Mouse (Mus musculus) cortical plate, adult 2 months (tissue): ENCODE measurements around the gene Cdk4. TPM values are rescaled to one million over a fixed set of nuclear protein-coding genes. Genes with fewer than 3 reads are reported as not detected.
"Not testable (repeated sequence)": the region's sequence is repeated elsewhere in the genome, so short reads cannot be mapped to it uniquely, and the experiment has no call there.

ENCODE experiments used
- H3K27ac ChIP-seq: fragments of 200-500 bp; 2 replicates; pipeline ENCODE4 v1.5.1; 2012; ENCODE audit warnings: low read length, control low read depth, inconsistent platforms; ENCODE audit not compliant: insufficient read depth
- H3K4me1 ChIP-seq: fragments of 200-500 bp; 2 replicates; pipeline ENCODE4 v1.6.1; 2011; ENCODE audit warnings: low read length; ENCODE audit not compliant: control insufficient read depth, insufficient read depth
- H3K4me3 ChIP-seq: fragments of 200-500 bp; 2 replicates; pipeline ENCODE4 v1.5.1; 2011; ENCODE audit warnings: mild to moderate bottlenecking, low read length, control low read depth; ENCODE audit not compliant: insufficient read depth
- CTCF ChIP-seq: fragments of 200-500 bp; IDR thresholded peaks from 2 replicates; pipeline ENCODE4 v1.5.1; 2011; ENCODE audit warnings: mild to moderate bottlenecking, control low read depth, low read length; ENCODE audit not compliant: insufficient read depth; ENCODE audit errors: extremely low read depth
- POLR2A ChIP-seq: fragments of 200-500 bp; IDR thresholded peaks from 2 replicates; pipeline ENCODE4 v1.6.1; 2011; ENCODE audit warnings: mild to moderate bottlenecking, low read length, control low read depth; ENCODE audit not compliant: insufficient read depth; ENCODE audit errors: extremely low read depth
- polyA plus RNA-seq: library from polyadenylated mRNA; depleted of rRNA; stranded (reverse); fragments of >200 nt; gene quantifications from 2 replicates; pipeline ENCODE4 v1.2.3, GENCODE M21; 2012

The Cdk4 gene
- polyA plus RNA-seq, 1 experiment: 134 TPM

- no peak overlapping the region for H3K27ac ChIP-seq
- H3K4me3 ChIP-seq: no peak overlapping the region
- no peaks in the 10 kb centered on the region; the same call in 1 of the 2 replicates for H3K4me1 ChIP-seq
- no peak for TF ChIP-seq CTCF
- no peak for TF ChIP-seq POLR2A
Measured at GRCm38 (mm10) chr10:127055406-127055805, 7.9 kb upstream of the Cdk4 start.

DNA sequence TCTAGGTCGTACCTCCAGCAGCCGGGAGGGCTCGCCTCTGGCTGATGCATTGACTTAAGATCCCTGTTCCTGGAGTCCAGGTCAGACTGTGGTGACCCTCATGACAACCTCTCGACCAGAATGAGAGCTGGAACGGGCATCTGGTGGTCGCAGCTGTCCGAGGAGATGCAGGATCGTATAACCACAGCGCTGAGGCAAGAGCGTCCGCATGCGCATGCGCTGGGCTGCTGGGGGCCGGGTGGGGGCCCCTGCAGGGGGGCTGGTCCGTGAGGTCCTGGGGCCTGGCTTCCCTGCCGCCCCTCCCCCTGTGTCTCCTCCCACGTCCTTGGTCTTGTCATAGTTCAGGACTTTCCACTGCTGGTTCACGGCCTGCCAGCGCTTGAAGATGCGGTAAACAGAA is 6.8 kb upstream of the Cdk4 start:
- TF ChIP-seq CTCF (no peak), POLR2A (no peak)
- Histone ChIP-seq H3K4me1 (no peaks in the 10 kb centered on the region; the same call in 1 of the 2 replicates), H3K27ac (no peak overlapping the region)

DNA sequence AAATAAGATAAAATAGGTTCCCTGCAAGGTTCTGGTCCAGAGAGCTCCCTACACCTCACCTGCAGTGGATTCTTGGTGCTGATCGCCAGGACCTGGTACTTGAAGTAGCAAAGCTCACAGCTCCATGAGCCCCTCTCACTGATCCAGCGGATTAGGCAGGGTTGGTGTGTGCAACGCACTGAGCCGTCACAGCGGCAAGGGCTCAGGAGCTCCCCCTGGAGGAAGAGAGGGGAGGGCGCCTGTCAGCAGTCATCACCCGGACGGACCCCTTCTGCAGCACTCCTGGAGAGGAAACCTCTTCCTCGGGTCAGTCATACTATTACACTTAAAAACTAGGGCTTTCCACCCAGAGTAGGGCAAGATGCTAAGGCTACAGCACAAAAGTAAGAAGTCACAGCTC is 5.2 kb upstream of the Cdk4 start:
- Histone ChIP-seq H3K4me3 (peak overlapping the region; percentile 29; the same call in 1 of the 2 replicates), H3K4me1 (no peaks in the 10 kb centered on the region; the same call in 1 of the 2 replicates), H3K27ac (no peak overlapping the region)
- TF ChIP-seq POLR2A: no peak
- TF ChIP-seq CTCF: peak; percentile 84

More for the DNA sequence above, 6.8 kb upstream of the Cdk4 start:
- no peak overlapping the region for H3K4me3 ChIP-seq

DNA sequence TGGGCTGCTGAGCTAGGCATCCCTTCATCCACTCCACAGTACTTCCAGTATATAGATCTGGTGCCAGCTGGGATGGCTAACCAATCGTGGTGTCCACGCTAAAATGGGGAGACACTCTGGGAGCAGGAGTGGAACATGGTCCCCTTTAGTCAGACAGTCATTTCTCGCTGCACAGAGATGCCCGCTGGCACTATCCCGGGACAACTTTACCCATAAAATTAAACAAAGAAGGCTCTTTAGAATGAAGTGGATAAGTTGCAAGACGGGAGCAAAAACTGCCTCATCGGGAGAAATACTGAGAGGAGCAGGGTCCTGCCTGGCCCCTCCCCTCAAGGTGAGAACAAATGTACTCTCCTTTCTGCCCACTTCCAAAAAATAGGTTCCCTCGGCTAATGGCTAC is 4.6 kb upstream of the Cdk4 start:
- no peaks in the 10 kb centered on the region; the same call in 1 of the 2 replicates for H3K4me1 ChIP-seq
- no peak overlapping the region for H3K27ac ChIP-seq
- no peak for TF ChIP-seq CTCF
- TF ChIP-seq POLR2A: no peak
- peak overlapping the region; percentile 29 for H3K4me3 ChIP-seq

DNA sequence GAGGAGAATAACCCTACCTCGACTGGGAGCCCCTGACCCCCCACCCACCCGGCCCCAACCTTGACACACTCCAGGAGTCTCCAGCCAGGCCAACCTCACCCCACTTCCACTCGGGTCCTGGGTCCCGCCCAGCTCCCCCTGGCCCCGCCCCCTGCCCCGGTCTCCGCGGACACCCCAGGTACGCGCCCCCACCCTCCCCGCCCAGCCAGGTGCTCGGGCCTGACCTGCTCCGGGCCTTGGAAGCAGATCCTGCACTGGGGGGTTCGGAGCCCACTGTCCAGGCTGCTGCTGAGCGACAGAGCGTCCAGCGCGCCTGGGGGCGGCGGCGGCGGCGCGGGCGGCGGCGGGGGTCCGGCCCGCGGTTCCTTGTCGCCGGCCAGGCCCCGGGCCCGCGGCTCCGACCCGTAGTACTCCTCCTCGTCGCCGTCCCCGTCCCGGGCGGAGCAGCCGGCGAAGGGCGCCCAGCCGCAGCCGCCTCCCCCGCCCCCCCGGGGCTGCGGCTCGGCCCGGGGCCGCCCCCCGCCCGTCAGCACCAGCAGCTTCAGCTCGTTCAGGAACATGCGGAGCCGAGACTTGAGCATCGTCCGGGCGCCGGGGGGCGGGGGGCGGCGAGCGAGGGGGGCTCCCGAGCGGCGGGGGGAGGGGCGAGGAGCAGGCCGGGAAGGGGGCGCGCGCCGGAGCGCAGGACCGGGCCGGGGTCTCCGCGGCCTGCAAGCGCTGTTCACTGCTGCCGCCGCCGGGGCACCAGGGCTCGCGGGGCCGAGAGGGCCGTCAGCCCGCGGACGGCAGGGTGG is 4.0 kb upstream of the Cdk4 start:
- H3K4me1 ChIP-seq: peaks cover 1% of the 10 kb centered on the region; the same call in 1 of the 2 replicates
- H3K27ac ChIP-seq: no peak overlapping the region
- TF ChIP-seq CTCF: no peak
- TF ChIP-seq POLR2A: no peak
- H3K4me3 ChIP-seq: peak overlapping the region; percentile 29

- TF ChIP-seq POLR2A (no peak), CTCF (no peak)
- Histone ChIP-seq H3K27ac (no peak within 1 kb of the TSS), H3K4me1 (peaks cover 3% of the 10 kb centered on the region; the same call in 1 of the 2 replicates), H3K4me3 (peak within 1 kb of the TSS; percentile 29)
Measured at GRCm38 (mm10) chr10:127059968-127060916, 3.1 kb upstream of the Cdk4 start, which contains the start of gene March9. Gene March9, minus strand, starts transcription at chr10:127060184.

- peaks cover 3% of the 10 kb centered on the region; the same call in 1 of the 2 replicates for H3K4me1 ChIP-seq
- no peak for TF ChIP-seq CTCF
- TF ChIP-seq POLR2A: no peak
- no peak overlapping the region for H3K4me3 ChIP-seq
- H3K27ac ChIP-seq: no peak overlapping the region
Measured at GRCm38 (mm10) chr10:127061085-127061484, 2.2 kb upstream of the Cdk4 start.

GRCm38 (mm10) chr10:127061513-127061912 is 1.8 kb upstream of the Cdk4 start:
- H3K4me3 ChIP-seq: no peak overlapping the region
- TF ChIP-seq POLR2A: no peak
- TF ChIP-seq CTCF: no peak
- no peak overlapping the region for H3K27ac ChIP-seq
- H3K4me1 ChIP-seq: peaks cover 3% of the 10 kb centered on the region; the same call in 1 of the 2 replicates

- not testable (repeated sequence) for H3K27ac ChIP-seq, H3K4me3 ChIP-seq, H3K4me1 ChIP-seq
Measured at GRCm38 (mm10) chr10:127062101-127062500, 1.2 kb upstream of the Cdk4 start.
